Mouse (Mus musculus): ENCODE data around the gene Ap5s1. TPM values are rescaled to one million over a fixed set of nuclear protein-coding genes. Genes with fewer than 3 reads are reported as not detected.
"Not testable (repeated sequence)": the region's sequence is repeated elsewhere in the genome, so short reads cannot be mapped to it uniquely, and the experiment has no call there.

Ap5s1 gene
- polyA plus RNA-seq, 1 experiment from 2014 or later = 34.7 TPM

DNA sequence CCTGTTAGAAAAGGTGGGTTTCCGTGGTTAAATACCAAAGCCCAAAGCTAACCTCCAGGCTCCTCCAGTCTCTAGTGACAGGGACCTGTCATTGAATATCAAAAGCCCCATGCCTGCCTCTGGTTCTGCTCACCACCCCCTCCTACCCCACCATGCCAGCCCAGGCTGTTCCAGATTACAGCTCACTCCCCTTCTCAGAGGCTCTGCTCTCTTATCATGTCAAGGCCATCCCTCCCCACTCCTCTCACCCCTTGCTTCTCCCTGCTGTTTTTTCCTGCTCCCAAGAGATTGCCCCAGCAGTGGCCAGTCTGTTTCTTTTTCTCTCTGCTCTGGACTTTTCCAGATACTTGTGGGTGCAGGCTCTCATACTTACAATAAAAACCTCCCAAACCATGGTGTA is 16.7 kb downstream of the Ap5s1 start:
- no peak overlapping the region for H3K27ac ChIP-seq (ENCODE audit: low read length)
- no peaks in the 10 kb centered on the region for H3K27me3 ChIP-seq (ENCODE audit: control insufficient read depth, insufficient read depth, low read depth, low read length)
- no peaks in the 10 kb centered on the region for H3K9me3 ChIP-seq (replicated peaks; ENCODE audit: control insufficient read depth, low read length, poor library complexity, severe bottlenecking)
- H3K36me3 ChIP-seq (ENCODE audit: control insufficient read depth, insufficient read depth, low read length) = no peaks in the 10 kb centered on the region
- H3K4me2 ChIP-seq (ENCODE audit: low read length) = no peak overlapping the region
- no peak overlapping the region for H3K4me3 ChIP-seq (ENCODE audit: low read depth, low read length)
- H3K4me1 ChIP-seq (ENCODE audit: control insufficient read depth, insufficient read depth, low read length) = no peaks in the 10 kb centered on the region
- WGBS = 81% methylated on average over 1 of the region's 1 CpGs
- no peak overlapping the region for H3K9ac ChIP-seq (ENCODE audit: low read depth, low read length)
- no peak for ATAC-seq

GRCm38 (mm10) chr2:131225178-131225577 is 18.3 kb downstream of the Ap5s1 start:
- Histone ChIP-seq H3K27me3 (ENCODE audit: control insufficient read depth, insufficient read depth, low read depth, low read length) (no peaks in the 10 kb centered on the region), H3K9me3 (replicated peaks; ENCODE audit: control insufficient read depth, low read length, poor library complexity, severe bottlenecking) (no peaks in the 10 kb centered on the region), H3K36me3 (ENCODE audit: control insufficient read depth, insufficient read depth, low read length) (no peaks in the 10 kb centered on the region), H3K4me2 (ENCODE audit: low read length) (no peak overlapping the region), H3K4me1 (ENCODE audit: control insufficient read depth, insufficient read depth, low read length) (no peaks in the 10 kb centered on the region), H3K4me3 (ENCODE audit: low read depth, low read length) (no peak overlapping the region), H3K27ac (ENCODE audit: low read length) (no peak overlapping the region), H3K9ac (ENCODE audit: low read depth, low read length) (no peak overlapping the region)
- WGBS = 79% methylated on average over 6 of the region's 6 CpGs
- no peak for ATAC-seq

- WGBS = 82% methylated on average over 2 of the region's 2 CpGs
- H3K9ac ChIP-seq (ENCODE audit: low read depth, low read length); H3K27ac ChIP-seq (ENCODE audit: low read length); H3K9me3 ChIP-seq (replicated peaks; ENCODE audit: control insufficient read depth, low read length, poor library complexity, severe bottlenecking); H3K4me1 ChIP-seq (ENCODE audit: control insufficient read depth, insufficient read depth, low read length); H3K4me2 ChIP-seq (ENCODE audit: low read length); H3K36me3 ChIP-seq (ENCODE audit: control insufficient read depth, insufficient read depth, low read length); H3K27me3 ChIP-seq (ENCODE audit: control insufficient read depth, insufficient read depth, low read depth, low read length); H3K4me3 ChIP-seq (ENCODE audit: low read depth, low read length); ATAC-seq: not testable (repeated sequence)
Observed at GRCm38 (mm10) chr2:131226669-131227068, 19.8 kb downstream of the Ap5s1 start.

DNA sequence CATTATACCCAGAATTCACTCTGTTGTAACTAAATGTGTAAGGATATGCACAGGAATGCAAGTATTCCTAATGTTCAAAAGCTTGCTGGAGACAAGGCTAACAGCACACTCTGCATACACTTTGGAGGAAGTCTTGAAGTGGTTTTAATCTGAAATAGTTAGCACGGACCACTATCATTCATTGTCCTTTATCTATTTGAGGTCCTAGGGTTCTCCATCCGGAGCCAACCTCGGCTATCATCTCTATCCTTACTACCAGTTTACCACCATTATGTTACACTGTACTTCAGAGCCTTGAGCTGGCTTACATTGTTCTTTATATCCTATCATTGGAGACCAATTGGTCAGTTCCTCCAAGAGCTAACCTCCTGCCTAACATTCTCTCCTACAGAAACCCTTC is 20.4 kb downstream of the Ap5s1 start:
- H3K4me3 ChIP-seq (ENCODE audit: low read depth, low read length) = no peak overlapping the region
- 90% methylated on average over 3 of the region's 3 CpGs for WGBS
- H3K9me3 ChIP-seq (replicated peaks; ENCODE audit: control insufficient read depth, low read length, poor library complexity, severe bottlenecking) = no peaks in the 10 kb centered on the region
- no peaks in the 10 kb centered on the region for H3K4me1 ChIP-seq (ENCODE audit: control insufficient read depth, insufficient read depth, low read length)
- no peak overlapping the region for H3K9ac ChIP-seq (ENCODE audit: low read depth, low read length)
- ATAC-seq = no peak
- no peaks in the 10 kb centered on the region for H3K36me3 ChIP-seq (ENCODE audit: control insufficient read depth, insufficient read depth, low read length)
- no peak overlapping the region for H3K4me2 ChIP-seq (ENCODE audit: low read length)
- no peak overlapping the region for H3K27ac ChIP-seq (ENCODE audit: low read length)
- no peaks in the 10 kb centered on the region for H3K27me3 ChIP-seq (ENCODE audit: control insufficient read depth, insufficient read depth, low read depth, low read length)

GRCm38 (mm10) chr2:131232558-131232957 is 25.7 kb downstream of the Ap5s1 start:
- H3K4me1 ChIP-seq (ENCODE audit: control insufficient read depth, insufficient read depth, low read length) = peaks cover 11% of the 10 kb centered on the region
- H3K9ac ChIP-seq (ENCODE audit: low read depth, low read length) = no peak overlapping the region
- H3K4me2 ChIP-seq (ENCODE audit: low read length) = no peak overlapping the region
- no peak overlapping the region for H3K4me3 ChIP-seq (ENCODE audit: low read depth, low read length)
- no peaks in the 10 kb centered on the region for H3K27me3 ChIP-seq (ENCODE audit: control insufficient read depth, insufficient read depth, low read depth, low read length)
- H3K27ac ChIP-seq (ENCODE audit: low read length) = no peak overlapping the region
- WGBS = 90% methylated on average over 2 of the region's 2 CpGs
- H3K9me3 ChIP-seq (replicated peaks; ENCODE audit: control insufficient read depth, low read length, poor library complexity, severe bottlenecking) = no peaks in the 10 kb centered on the region
- no peaks in the 10 kb centered on the region for H3K36me3 ChIP-seq (ENCODE audit: control insufficient read depth, insufficient read depth, low read length)
- no peak for ATAC-seq

DNA sequence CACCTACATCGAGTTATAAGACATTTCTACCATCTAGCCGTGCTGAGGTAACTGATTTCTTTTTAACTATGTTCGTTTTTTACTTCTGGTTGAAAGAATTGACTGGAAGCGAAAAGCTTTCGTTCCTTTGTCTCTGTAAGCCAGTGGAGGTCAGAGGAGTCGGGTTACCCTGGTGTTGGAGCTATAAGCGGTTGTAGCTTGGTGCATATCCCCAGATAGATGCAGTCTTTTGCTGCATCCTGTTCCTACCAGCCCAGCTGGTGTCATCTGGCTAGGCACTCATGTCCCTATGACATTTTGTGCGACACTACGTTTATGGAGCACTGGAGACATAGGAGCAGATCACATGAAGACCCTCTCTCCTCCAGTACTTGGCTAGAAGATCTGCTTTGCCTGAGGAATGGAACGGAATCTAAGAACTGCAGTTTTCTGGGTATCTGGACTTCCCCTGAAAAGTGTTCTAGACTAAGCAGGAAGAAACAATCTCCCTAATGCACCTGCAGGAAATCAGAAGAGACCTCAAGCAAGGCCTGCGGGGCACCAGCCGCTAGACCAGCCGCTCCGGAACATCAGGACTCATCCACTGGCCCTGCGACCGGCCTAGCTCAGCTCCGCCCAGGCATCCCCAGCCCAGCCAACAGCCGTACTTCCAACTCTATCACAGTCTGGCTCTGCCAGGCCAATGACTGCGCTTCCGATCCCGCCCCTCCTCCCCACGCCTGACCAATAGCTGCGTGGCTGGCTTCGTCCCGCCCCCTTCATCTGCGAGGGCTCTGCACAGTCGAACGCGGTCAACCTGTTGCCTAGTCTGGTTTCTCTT is 26.6 kb downstream of the Ap5s1 start, which contains the start of gene Mavs:
Gene Mavs, plus strand, starts transcription at position 757 of the 820 bp plus-strand sequence.
- peak within 1 kb of the TSS; percentile 95 for H3K4me2 ChIP-seq (ENCODE audit: low read length)
- WGBS = 7% methylated on average over 29 of the region's 29 CpGs

DNA sequence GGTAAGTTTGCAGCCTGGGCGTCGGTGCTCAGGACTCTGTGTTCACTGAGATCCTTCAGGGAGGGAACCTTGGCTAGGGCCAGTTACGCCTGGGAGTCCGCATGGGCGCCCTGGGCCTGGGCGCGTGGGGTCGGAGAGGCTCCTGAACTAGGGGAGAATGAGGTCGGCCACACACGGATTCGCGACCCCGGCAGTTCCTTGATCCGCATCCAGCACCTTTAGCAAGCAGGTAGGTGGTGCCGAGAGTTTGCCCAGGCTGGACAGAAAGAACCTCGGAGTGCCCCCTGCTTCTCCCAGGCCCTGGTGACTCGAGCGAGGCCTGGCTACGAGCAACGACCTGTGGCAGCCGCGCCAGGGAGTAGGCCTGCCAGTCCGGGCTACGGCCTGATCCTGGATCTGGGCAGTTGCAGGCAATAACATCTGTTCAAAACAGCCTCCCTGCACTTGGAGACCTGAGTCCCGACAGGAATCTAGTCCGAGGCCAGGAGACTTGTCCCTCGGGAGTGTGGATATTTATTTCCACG is 27.3 kb downstream of the Ap5s1 start:
- Histone ChIP-seq H3K4me3 (ENCODE audit: low read depth, low read length) (peak overlapping the region; percentile 54), H3K36me3 (ENCODE audit: control insufficient read depth, insufficient read depth, low read length) (no peaks in the 10 kb centered on the region), H3K9ac (ENCODE audit: low read depth, low read length) (peak overlapping the region; percentile 65), H3K4me1 (ENCODE audit: control insufficient read depth, insufficient read depth, low read length) (peaks cover 11% of the 10 kb centered on the region), H3K4me2 (ENCODE audit: low read length) (peak overlapping the region; percentile 95), H3K9me3 (replicated peaks; ENCODE audit: control insufficient read depth, low read length, poor library complexity, severe bottlenecking) (no peaks in the 10 kb centered on the region), H3K27me3 (ENCODE audit: control insufficient read depth, insufficient read depth, low read depth, low read length) (no peaks in the 10 kb centered on the region), H3K27ac (ENCODE audit: low read length) (no peak overlapping the region)
- peak; percentile 46 for ATAC-seq
- 11% methylated on average over 28 of the region's 28 CpGs for WGBS

More for the DNA sequence above, 26.6 kb downstream of the Ap5s1 start, which contains the start of gene Mavs:
- peaks cover 11% of the 10 kb centered on the region for H3K4me1 ChIP-seq (ENCODE audit: control insufficient read depth, insufficient read depth, low read length)
- no peaks in the 10 kb centered on the region for H3K27me3 ChIP-seq (ENCODE audit: control insufficient read depth, insufficient read depth, low read depth, low read length)
- H3K36me3 ChIP-seq (ENCODE audit: control insufficient read depth, insufficient read depth, low read length) = no peaks in the 10 kb centered on the region
- H3K27ac ChIP-seq (ENCODE audit: low read length) = no peak within 1 kb of the TSS
- peak; percentile 100 for ATAC-seq
- peak within 1 kb of the TSS; percentile 54 for H3K4me3 ChIP-seq (ENCODE audit: low read depth, low read length)
- peak within 1 kb of the TSS; percentile 65 for H3K9ac ChIP-seq (ENCODE audit: low read depth, low read length)
- no peaks in the 10 kb centered on the region for H3K9me3 ChIP-seq (replicated peaks; ENCODE audit: control insufficient read depth, low read length, poor library complexity, severe bottlenecking)

DNA sequence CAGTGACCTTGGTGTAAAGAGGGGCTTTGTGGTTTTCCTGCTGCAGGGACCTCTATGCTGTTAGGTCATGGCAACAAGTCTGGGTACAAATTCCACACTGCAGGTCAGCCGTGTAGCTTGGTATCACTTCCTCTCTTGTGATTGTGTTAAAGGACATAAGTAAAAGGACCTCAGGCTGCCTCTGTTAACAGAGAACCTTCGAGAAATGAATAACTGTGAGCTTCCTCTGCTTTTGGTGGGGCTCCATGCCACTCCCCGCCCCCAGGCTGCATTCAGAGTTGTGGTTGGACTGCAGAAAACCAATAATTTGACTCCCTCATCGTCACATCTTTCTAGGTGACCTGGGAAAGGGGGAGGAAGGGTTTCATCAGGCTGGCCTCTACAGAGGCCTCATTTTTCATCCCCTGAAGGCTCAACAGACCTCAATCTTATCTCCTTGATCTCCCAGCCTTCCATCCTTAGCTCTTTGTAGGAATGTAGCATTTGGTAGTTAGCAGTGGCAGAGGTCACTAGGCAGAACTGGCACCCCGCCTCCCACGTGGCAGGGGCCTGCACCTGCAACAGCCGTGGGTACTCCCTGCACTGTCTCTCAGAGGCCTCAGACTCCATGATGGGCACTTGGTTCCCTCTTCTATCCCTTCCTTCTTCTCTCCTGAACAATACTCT is 28.2 kb downstream of the Ap5s1 start:
- Histone ChIP-seq H3K4me3 (ENCODE audit: low read depth, low read length) (no peak overlapping the region), H3K4me1 (ENCODE audit: control insufficient read depth, insufficient read depth, low read length) (peaks cover 11% of the 10 kb centered on the region), H3K36me3 (ENCODE audit: control insufficient read depth, insufficient read depth, low read length) (no peaks in the 10 kb centered on the region), H3K27ac (ENCODE audit: low read length) (no peak overlapping the region), H3K4me2 (ENCODE audit: low read length) (peak overlapping the region; percentile 95; the same call in 1 of the 2 replicates), H3K9ac (ENCODE audit: low read depth, low read length) (no peak overlapping the region; the same call in 1 of the 2 replicates), H3K9me3 (replicated peaks; ENCODE audit: control insufficient read depth, low read length, poor library complexity, severe bottlenecking) (no peaks in the 10 kb centered on the region), H3K27me3 (ENCODE audit: control insufficient read depth, insufficient read depth, low read depth, low read length) (no peaks in the 10 kb centered on the region)
- 82% methylated on average over 7 of the region's 7 CpGs for WGBS
- no peak for ATAC-seq

DNA sequence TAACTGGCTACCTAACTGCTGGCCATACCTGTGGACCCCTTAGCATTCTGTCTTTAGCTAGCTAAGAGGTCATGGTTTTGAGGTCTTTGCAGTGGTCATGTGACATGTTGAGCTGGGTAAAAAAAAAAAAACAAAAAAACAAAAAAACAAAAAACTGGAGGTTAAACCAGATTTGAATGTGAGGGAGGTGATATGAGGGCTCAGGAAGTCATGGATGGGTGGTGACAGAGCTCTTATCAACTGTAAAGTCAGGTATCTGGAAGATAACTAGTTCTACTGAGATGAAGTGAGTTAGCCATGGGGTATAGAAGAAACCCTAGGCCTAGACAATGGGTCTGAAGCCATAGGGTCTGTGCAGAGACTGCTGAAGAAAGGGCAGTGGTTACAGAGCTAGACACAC is 35.3 kb downstream of the Ap5s1 start:
- Histone ChIP-seq H3K4me1 (ENCODE audit: control insufficient read depth, insufficient read depth, low read length) (no peaks in the 10 kb centered on the region), H3K4me3 (ENCODE audit: low read depth, low read length) (no peak overlapping the region), H3K27me3 (ENCODE audit: control insufficient read depth, insufficient read depth, low read depth, low read length) (no peaks in the 10 kb centered on the region), H3K4me2 (ENCODE audit: low read length) (no peak overlapping the region), H3K9ac (ENCODE audit: low read depth, low read length) (no peak overlapping the region), H3K36me3 (ENCODE audit: control insufficient read depth, insufficient read depth, low read length) (no peaks in the 10 kb centered on the region), H3K27ac (ENCODE audit: low read length) (no peak overlapping the region), H3K9me3 (replicated peaks; ENCODE audit: control insufficient read depth, low read length, poor library complexity, severe bottlenecking) (no peaks in the 10 kb centered on the region)
- ATAC-seq = no peak

Measured in midbrain, embryonic 16.5 days (tissue).